In the genomic region with DNA sequence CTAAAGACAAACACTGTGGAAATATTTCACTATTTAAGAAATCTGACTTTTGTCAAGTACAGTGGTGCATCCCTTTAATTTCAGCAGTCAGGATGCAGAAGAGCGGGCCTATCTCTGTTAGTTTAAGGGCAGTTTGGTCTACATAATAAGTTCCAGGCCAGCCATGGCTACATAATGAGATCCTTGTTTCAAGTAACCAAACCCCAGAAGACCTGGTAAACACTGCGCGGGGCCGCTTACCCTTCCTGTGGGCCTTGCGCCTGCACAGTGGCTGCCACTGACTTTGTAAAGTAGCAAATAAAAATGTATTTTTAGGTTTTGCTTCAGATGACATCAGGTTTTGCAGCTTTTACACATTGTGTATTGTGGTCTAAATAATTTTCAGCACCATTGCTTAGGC, we compare ENCODE assay signal across 28 mouse cellular contexts. TPM values are rescaled to one million over a fixed set of nuclear protein-coding genes. Genes with fewer than 3 reads are reported as not detected.
A peak's percentile ranks its signal among the peaks of the same experiment; 100 is the strongest.
DNase-seq lines count a peak whose midpoint lies in the region; ATAC-seq and TF ChIP-seq lines count a peak whose summit lies in the region.
"Had no signal": no experiment of that assay in that cellular context is flagged by ENCODE, and none has a peak within 500 bp of the region (broad histone marks: within the 10 kb centered on the region; RNA-seq: fewer than 3 reads in every experiment).

No protein-coding gene starts in this region.

- H3K4me3 ChIP-seq in embryonic facial prominence, embryonic 10.5 days = no peak overlapping the region
- H3K4me3 ChIP-seq in embryonic facial prominence, embryonic 12.5 days = no peak overlapping the region
- no peak overlapping the region for H3K4me3 ChIP-seq in embryonic facial prominence, embryonic 14.5 days (ENCODE audit: low read depth, low read length)
- no peak overlapping the region for H3K4me3 ChIP-seq in intestine, postnatal 0 days (ENCODE audit: low read depth, low read length)
- H3K4me3 ChIP-seq: embryonic facial prominence, embryonic 15.5 days; erythroblast, embryonic 14.5 days; forebrain, embryonic 10.5 days; forebrain, embryonic 12.5 days; forebrain, embryonic 15.5 days had no signal

- no peak overlapping the region for H3K4me2 ChIP-seq in embryonic facial prominence, embryonic 12.5 days (replicated peaks)
- H3K4me2 ChIP-seq in embryonic facial prominence, embryonic 14.5 days (ENCODE audit: low read depth, low read length) = no peak overlapping the region
- H3K4me2 ChIP-seq in intestine, postnatal 0 days (replicated peaks; ENCODE audit: low read depth) = no peak overlapping the region
- H3K4me2 ChIP-seq: embryonic facial prominence, embryonic 15.5 days; forebrain, embryonic 12.5 days; forebrain, embryonic 15.5 days had no signal

- no peaks in the 10 kb centered on the region for H3K9me3 ChIP-seq in embryonic facial prominence, embryonic 10.5 days
- no peaks in the 10 kb centered on the region for H3K9me3 ChIP-seq in embryonic facial prominence, embryonic 12.5 days
- H3K9me3 ChIP-seq in embryonic facial prominence, embryonic 14.5 days (ENCODE audit: control insufficient read depth, low read length) = no peaks in the 10 kb centered on the region
- no peaks in the 10 kb centered on the region for H3K9me3 ChIP-seq in intestine, postnatal 0 days (ENCODE audit: control insufficient read depth)
- H3K9me3 ChIP-seq: embryonic facial prominence, embryonic 15.5 days; forebrain, embryonic 10.5 days; forebrain, embryonic 12.5 days; forebrain, embryonic 15.5 days; G1E had no signal

- no peaks in the 10 kb centered on the region for H3K27me3 ChIP-seq in embryonic facial prominence, embryonic 10.5 days (replicated peaks; ENCODE audit: low read depth, poor library complexity, severe bottlenecking)
- no peaks in the 10 kb centered on the region for H3K27me3 ChIP-seq in embryonic facial prominence, embryonic 12.5 days
- H3K27me3 ChIP-seq in embryonic facial prominence, embryonic 14.5 days (replicated peaks; ENCODE audit: control insufficient read depth, insufficient read depth, low read length) = no peaks in the 10 kb centered on the region
- H3K27me3 ChIP-seq in intestine, postnatal 0 days (replicated peaks; ENCODE audit: control insufficient read depth, insufficient read depth, low read length) = no peaks in the 10 kb centered on the region
- H3K27me3 ChIP-seq: CH12.LX; embryonic facial prominence, embryonic 15.5 days; forebrain, embryonic 12.5 days; forebrain, embryonic 15.5 days; Patski had no signal

- WGBS in embryonic facial prominence, embryonic 10.5 days = 50% methylated on average over 5 of the region's 5 CpGs
- WGBS in embryonic facial prominence, embryonic 12.5 days = 36% methylated on average over 5 of the region's 5 CpGs
- WGBS in embryonic facial prominence, embryonic 14.5 days = 39% methylated on average over 5 of the region's 5 CpGs
- WGBS in intestine, postnatal 0 days = 94% methylated on average over 5 of the region's 5 CpGs

- peaks cover 88% of the 10 kb centered on the region for H3K36me3 ChIP-seq in embryonic facial prominence, embryonic 10.5 days (replicated peaks)
- H3K36me3 ChIP-seq in embryonic facial prominence, embryonic 12.5 days = peaks cover 57% of the 10 kb centered on the region
- H3K36me3 ChIP-seq in embryonic facial prominence, embryonic 14.5 days (ENCODE audit: control insufficient read depth, insufficient read depth, low read length) = peaks cover 86% of the 10 kb centered on the region
- H3K36me3 ChIP-seq in intestine, postnatal 0 days (ENCODE audit: control insufficient read depth, insufficient read depth) = peaks cover 88% of the 10 kb centered on the region

- TF ChIP-seq CTCF in intestine, postnatal 0 days (IDR thresholded peaks at IDR 0.05; ENCODE audit: low read depth) = no peak

- H3K4me1 ChIP-seq in embryonic facial prominence, embryonic 10.5 days = peaks cover 10% of the 10 kb centered on the region; the same call in 1 of the 2 replicates
- peaks cover 9% of the 10 kb centered on the region for H3K4me1 ChIP-seq in embryonic facial prominence, embryonic 12.5 days
- no peaks in the 10 kb centered on the region for H3K4me1 ChIP-seq in embryonic facial prominence, embryonic 14.5 days (ENCODE audit: control insufficient read depth, insufficient read depth, low read length)
- H3K4me1 ChIP-seq in intestine, postnatal 0 days (replicated peaks; ENCODE audit: control insufficient read depth, insufficient read depth, low read length) = no peaks in the 10 kb centered on the region
- H3K4me1 ChIP-seq: embryonic facial prominence, embryonic 15.5 days; forebrain, embryonic 10.5 days; forebrain, embryonic 12.5 days; forebrain, embryonic 15.5 days had no signal

- peak; percentile 17 for DNase-seq in embryo, embryonic 11 days
- DNase-seq in embryo, embryonic 10.5 days (ENCODE audit: low spot score) = no peak
- DNase-seq in embryonic facial prominence, embryonic 10.5 days (ENCODE audit: low spot score) = peak; percentile 57
- DNase-seq in embryonic facial prominence, embryonic 14.5 days (ENCODE audit: low spot score) = peak; percentile 35
- DNase-seq in layer of hippocampus, postnatal 25 days (ENCODE audit: extremely low spot score in 1 of 2, low spot score in 1 of 2) = no peak
- DNase-seq in thymus, adult 18-20 months = no peak
- DNase-seq: adrenal gland, adult 8-10 months; adrenal gland, postnatal 14 days; adrenal gland, postnatal 36 days; B cell, adult 2 months; cerebellum, adult 11-12 months; cerebellum, adult 2 months; cerebellum, adult 9-10 months; cerebellum, postnatal 10 days; cerebellum, postnatal 25 days; forebrain, postnatal 0 days had no signal

- peak overlapping the region; percentile 67; the same call in 1 of the 2 replicates for H3K27ac ChIP-seq in embryonic facial prominence, embryonic 10.5 days (replicated peaks)
- peak overlapping the region; percentile 64 for H3K27ac ChIP-seq in embryonic facial prominence, embryonic 12.5 days
- no peak overlapping the region; the same call in 1 of the 2 replicates for H3K27ac ChIP-seq in embryonic facial prominence, embryonic 14.5 days (replicated peaks; ENCODE audit: low read depth, low read length)
- H3K27ac ChIP-seq in intestine, postnatal 0 days (ENCODE audit: low read depth, low read length) = no peak overlapping the region
- H3K27ac ChIP-seq: embryonic facial prominence, embryonic 15.5 days; forebrain, embryonic 10.5 days; forebrain, embryonic 12.5 days; forebrain, embryonic 15.5 days had no signal

- no peak overlapping the region for H3K9ac ChIP-seq in embryonic facial prominence, embryonic 12.5 days
- H3K9ac ChIP-seq in embryonic facial prominence, embryonic 14.5 days (ENCODE audit: low read depth, low read length) = no peak overlapping the region
- H3K9ac ChIP-seq in intestine, postnatal 0 days (ENCODE audit: low read depth, low read length) = no peak overlapping the region
- H3K9ac ChIP-seq: embryonic facial prominence, embryonic 15.5 days; forebrain, embryonic 12.5 days; forebrain, embryonic 15.5 days; forebrain, postnatal 0 days had no signal

- no peak for ATAC-seq in embryonic facial prominence, embryonic 12.5 days (ENCODE audit: insufficient number of reproducible peaks, insufficient read depth, low FRiP score, low TSS enrichment)
- no peak for ATAC-seq in embryonic facial prominence, embryonic 14.5 days (ENCODE audit: low read depth)
- no peak for ATAC-seq in intestine, postnatal 0 days
- ATAC-seq: activated CD4-positive, CD25-positive, alpha-beta regulatory T cell, adult 4 months; CD4-positive, CD25-positive, alpha-beta regulatory T cell, adult 4 months; forebrain, embryonic 15.5 days; forebrain, postnatal 0 days; Patski had no signal

RNA-seq across cellular contexts. Expression of a gene that starts 48.2 kb away (rescaled TPM):
- polyA plus RNA-seq in embryonic facial prominence, embryonic 10.5 days (2016; fragmentation: Nextera tagmentation; extraction: Ambion mirVana) = 52.7 and 56.8 TPM in 2 replicates
- polyA plus RNA-seq in embryonic facial prominence, embryonic 12.5 days (2016; fragmentation: Nextera tagmentation; extraction: Ambion mirVana) = 42.4 and 45.2 TPM in 2 replicates
- 33.6 and 34.2 TPM in 2 replicates for polyA plus RNA-seq in embryonic facial prominence, embryonic 14.5 days (2014; fragmentation: Nextera tagmentation; extraction: Ambion mirVana)
- 11.7 and 12.3 TPM in 2 replicates for polyA plus RNA-seq in intestine, postnatal 0 days (2015; fragmentation: Nextera tagmentation; extraction: Ambion mirVana)
- 10 to 100 TPM; 14.5 to 19.6 TPM for total RNA-seq in layer of hippocampus, postnatal 25 days (2021)

RNA-seq across cellular contexts. Expression of a gene that starts 48.3 kb away (rescaled TPM):
- polyA plus RNA-seq in embryonic facial prominence, embryonic 10.5 days (2016; fragmentation: Nextera tagmentation; extraction: Ambion mirVana) = 29.7 and 30.4 TPM in 2 replicates
- 41.1 and 43.0 TPM in 2 replicates for polyA plus RNA-seq in embryonic facial prominence, embryonic 12.5 days (2016; fragmentation: Nextera tagmentation; extraction: Ambion mirVana)
- polyA plus RNA-seq in embryonic facial prominence, embryonic 14.5 days (2014; fragmentation: Nextera tagmentation; extraction: Ambion mirVana) = 47.0 and 48.2 TPM in 2 replicates
- polyA plus RNA-seq in intestine, postnatal 0 days (2015; fragmentation: Nextera tagmentation; extraction: Ambion mirVana) = 8.0 TPM in 2 replicates
- total RNA-seq in layer of hippocampus, postnatal 25 days (2021) = 10 to 100 TPM; 75.0 to 75.5 TPM

Comparison
In these comparisons a context has a peak if more than half of its experiments do, and no peak if none do; other contexts are left out.
1. DNase-seq: peak in embryo, embryonic 11 days (single experiment), embryonic facial prominence, embryonic 10.5 days (single experiment) and embryonic facial prominence, embryonic 14.5 days (single experiment); none in embryo, embryonic 10.5 days (single experiment), layer of hippocampus, postnatal 25 days (0 of 2) and thymus, adult 18-20 months (0 of 2).
2. H3K27ac ChIP-seq: peak in embryonic facial prominence, embryonic 10.5 days (single experiment) and embryonic facial prominence, embryonic 12.5 days (single experiment); none in embryonic facial prominence, embryonic 14.5 days (single experiment) and intestine, postnatal 0 days (single experiment).